Mouse (Mus musculus): ENCODE data around the gene M1ap. TPM values are rescaled to one million over a fixed set of nuclear protein-coding genes. Genes with fewer than 3 reads are reported as not detected.

Gene M1ap
- polyA plus RNA-seq, 2 experiments from 2014 or later = 0.94 to 1.4 TPM

GRCm38 (mm10) chr6:83011255-83011654, 64.6 kb downstream of the M1ap start:
- no peak for ATAC-seq

- ATAC-seq = no peak
Observed at GRCm38 (mm10) chr6:83011756-83012155, 65.1 kb downstream of the M1ap start.

GRCm38 (mm10) chr6:83013444-83013843, 66.7 kb downstream of the M1ap start:
- peak; percentile 87 for ATAC-seq

GRCm38 (mm10) chr6:83014482-83015466, 68.1 kb downstream of the M1ap start:
- ATAC-seq = no peak

- ATAC-seq = no peak
Observed at GRCm38 (mm10) chr6:83015749-83016148, 69.0 kb downstream of the M1ap start.

GRCm38 (mm10) chr6:83017190-83017589, 70.5 kb downstream of the M1ap start:
- ATAC-seq = no peak

- ATAC-seq = no peak
Observed at GRCm38 (mm10) chr6:83019044-83019443, 72.3 kb downstream of the M1ap start.

- no peak for ATAC-seq
Observed at GRCm38 (mm10) chr6:83020121-83020520, 73.4 kb downstream of the M1ap start.

- ATAC-seq = no peak
Observed at GRCm38 (mm10) chr6:83020836-83021593, 74.3 kb downstream of the M1ap start.

- no peak for ATAC-seq
Observed at GRCm38 (mm10) chr6:83023008-83023407, 76.3 kb downstream of the M1ap start.

- ATAC-seq = no peak
Observed at GRCm38 (mm10) chr6:83023786-83024185, 77.1 kb downstream of the M1ap start.

GRCm38 (mm10) chr6:83024421-83024820, 77.7 kb downstream of the M1ap start:
- ATAC-seq = no peak

GRCm38 (mm10) chr6:83025221-83025620, 78.5 kb downstream of the M1ap start:
- ATAC-seq = no peak

- no peak for ATAC-seq
Observed at GRCm38 (mm10) chr6:83027293-83027692, 80.6 kb downstream of the M1ap start.

GRCm38 (mm10) chr6:83027706-83028105, 81.0 kb downstream of the M1ap start:
- ATAC-seq = no peak

GRCm38 (mm10) chr6:83029777-83030176, 83.1 kb downstream of the M1ap start:
- no peak for ATAC-seq

GRCm38 (mm10) chr6:83031111-83031510, 84.4 kb downstream of the M1ap start:
- ATAC-seq = no peak

GRCm38 (mm10) chr6:83031921-83032590, 85.4 kb downstream of the M1ap start:
- ATAC-seq = no peak

- peak; percentile 56 for ATAC-seq
Observed at GRCm38 (mm10) chr6:83032769-83033191, 86.1 kb downstream of the M1ap start.

- peak; percentile 65 for ATAC-seq
Observed at GRCm38 (mm10) chr6:83033249-83034185, 86.8 kb downstream of the M1ap start, which contains the start of the genes Dok1 and Loxl3. Gene Dok1, minus strand, starts transcription at chr6:83033471. Gene Loxl3, plus strand, starts transcription at chr6:83034173.

GRCm38 (mm10) chr6:83034463-83035055, 87.9 kb downstream of the M1ap start:
- no peak for ATAC-seq

All from CD4-positive, CD25-positive, alpha-beta regulatory T cell, adult 4 months (primary cell).